Mouse (Mus musculus) hindbrain, postnatal 0 days (tissue): Measurements from ENCODE around the gene Ap3m1. TPM values are rescaled to one million over a fixed set of nuclear protein-coding genes. Genes with fewer than 3 reads are reported as not detected.

Source experiments
- ATAC-seq: fragments of 200-750 bp; cut with Nextera tagmentation; 2 replicates; pipeline ENCODE4 v1.8.0; 2017; ENCODE audit warnings: mild to moderate bottlenecking, moderate TSS enrichment, moderate library complexity
- DNase-seq: peaks from one replicate; pipeline ENCODE4 v3.0.0-alpha.2; 2015; ENCODE audit warnings: low spot score
- H3K27ac ChIP-seq: fragments of 300-500 bp; sonication (generic); 2 replicates; pipeline ENCODE4 v1.5.1; 2014; ENCODE audit warnings: mild to moderate bottlenecking
- H3K27me3 ChIP-seq: fragments of 300-500 bp; sonication (generic); 2 replicates; pipeline ENCODE4 v1.6.1; 2014; ENCODE audit warnings: low read length, mixed read lengths; ENCODE audit not compliant: insufficient read depth
- H3K36me3 ChIP-seq: fragments of 300-500 bp; sonication (generic); 2 replicates; pipeline ENCODE4 v1.6.1; 2014; ENCODE audit warnings: low read length, mixed read lengths; ENCODE audit not compliant: insufficient read depth
- H3K4me1 ChIP-seq: fragments of 300-500 bp; sonication (generic); 2 replicates; pipeline ENCODE4 v1.6.1; 2014; ENCODE audit warnings: antibody characterized with exemption, low read length, mixed read lengths; ENCODE audit not compliant: insufficient read depth
- H3K4me2 ChIP-seq: fragments of 300-500 bp; sonication (generic); 2 replicates; pipeline ENCODE4 v1.6.1; 2014; ENCODE audit warnings: low read depth, mild to moderate bottlenecking, low read length, moderate library complexity, mixed read lengths
- H3K4me3 ChIP-seq: fragments of 300-500 bp; sonication (generic); 2 replicates; pipeline ENCODE4 v1.5.1; 2014; ENCODE audit warnings: low read length
- H3K9ac ChIP-seq: fragments of 300-500 bp; sonication (generic); replicated peaks from 2 replicates; pipeline ENCODE4 v1.6.1; 2014; ENCODE audit warnings: mild to moderate bottlenecking, low read length, moderate library complexity, mixed read lengths
- H3K9me3 ChIP-seq: fragments of 300-500 bp; sonication (generic); 2 replicates; pipeline ENCODE4 v1.6.1; 2016; ENCODE audit warnings: low read length, mixed read lengths
- CTCF ChIP-seq: IDR thresholded peaks from 2 replicates; pipeline ENCODE4 v1.5.1; 2016; ENCODE audit warnings: antibody characterized with exemption, control low read depth, low read depth
- WGBS: fragments of 180-500 bp; shearing (Covaris S2); extraction: QIAGEN DNeasy Blood & Tissue Kit; methylation state at CpG from one replicate; pipeline ENCODE4 v1.1.7; 2014; 5-methylcytosine and 5-hydroxymethylcytosine counted together
- polyA plus RNA-seq: library from polyadenylated mRNA; unstranded; fragments of >200 nt; fragmentation: Nextera tagmentation; extraction: Ambion mirVana; gene quantifications from 2 replicates; pipeline ENCODE4 v1.2.1, GENCODE M21; 2015
- total RNA-seq: library from RNA; depleted of rRNA; stranded (reverse); fragments of >200 nt; gene quantifications from 2 replicates; pipeline ENCODE4 v1.2.3, GENCODE M21; 2014

Gene Ap3m1
- total and polyA plus RNA-seq, 2 experiments from 2014 or later = 55.2 to 58.2 TPM

GRCm38 (mm10) chr14:21090930-21091486 is 38.7 kb upstream of the Ap3m1 start:
- ATAC-seq = no peak
- H3K9ac ChIP-seq = no peak overlapping the region
- H3K4me1 ChIP-seq = no peaks in the 10 kb centered on the region
- no peak overlapping the region for H3K27ac ChIP-seq
- H3K36me3 ChIP-seq = no peaks in the 10 kb centered on the region
- WGBS = 92% methylated on average over 3 of the region's 3 CpGs
- no peaks in the 10 kb centered on the region for H3K27me3 ChIP-seq
- no peak overlapping the region for H3K4me2 ChIP-seq
- H3K4me3 ChIP-seq = no peak overlapping the region
- DNase-seq = no peak
- no peak for TF ChIP-seq CTCF
- H3K9me3 ChIP-seq = no peaks in the 10 kb centered on the region

- ATAC-seq (no peak), DNase-seq (no peak)
- Histone ChIP-seq H3K36me3 (no peaks in the 10 kb centered on the region), H3K9ac (no peak overlapping the region), H3K27ac (no peak overlapping the region), H3K4me1 (no peaks in the 10 kb centered on the region), H3K4me2 (no peak overlapping the region), H3K9me3 (no peaks in the 10 kb centered on the region), H3K4me3 (no peak overlapping the region), H3K27me3 (no peaks in the 10 kb centered on the region)
- WGBS = 77% methylated on average over 3 of the region's 3 CpGs
- no peak for TF ChIP-seq CTCF
These were observed 38.1 kb upstream of the Ap3m1 start for GRCm38 (mm10) chr14:21090400-21090799.

- Histone ChIP-seq H3K4me2 (no peak overlapping the region), H3K9ac (no peak overlapping the region), H3K27me3 (no peaks in the 10 kb centered on the region), H3K36me3 (no peaks in the 10 kb centered on the region), H3K9me3 (no peaks in the 10 kb centered on the region), H3K4me1 (no peaks in the 10 kb centered on the region), H3K27ac (no peak overlapping the region), H3K4me3 (no peak overlapping the region)
- ATAC-seq (no peak), DNase-seq (no peak)
- 60% methylated on average over 3 of the region's 3 CpGs for WGBS
- no peak for TF ChIP-seq CTCF
These were observed 36.4 kb upstream of the Ap3m1 start for GRCm38 (mm10) chr14:21088731-21089130.

- ATAC-seq = no peak
- H3K4me2 ChIP-seq = no peak overlapping the region
- H3K4me1 ChIP-seq = no peaks in the 10 kb centered on the region
- H3K9me3 ChIP-seq = no peaks in the 10 kb centered on the region
- WGBS = 73% methylated on average over 4 of the region's 4 CpGs
- H3K27ac ChIP-seq = 0 out of 2 replicates have a peak overlapping the region, but pooled peaks have one; percentile 9
- TF ChIP-seq CTCF = no peak
- no peak overlapping the region for H3K9ac ChIP-seq
- no peak overlapping the region for H3K4me3 ChIP-seq
- H3K36me3 ChIP-seq = no peaks in the 10 kb centered on the region
- H3K27me3 ChIP-seq = no peaks in the 10 kb centered on the region
- no peak for DNase-seq
These were observed 35.2 kb upstream of the Ap3m1 start for GRCm38 (mm10) chr14:21087390-21088060.

- Histone ChIP-seq H3K4me3 (no peak overlapping the region), H3K4me1 (no peaks in the 10 kb centered on the region), H3K9me3 (no peaks in the 10 kb centered on the region), H3K4me2 (no peak overlapping the region), H3K27me3 (no peaks in the 10 kb centered on the region), H3K9ac (no peak overlapping the region), H3K27ac (0 out of 2 replicates have a peak overlapping the region, but pooled peaks have one; percentile 9), H3K36me3 (no peaks in the 10 kb centered on the region)
- DNase-seq (no peak), ATAC-seq (no peak)
- no peak for TF ChIP-seq CTCF
- 65% methylated on average over 7 of the region's 7 CpGs for WGBS
These were observed 34.6 kb upstream of the Ap3m1 start for GRCm38 (mm10) chr14:21086827-21087351.

- no peaks in the 10 kb centered on the region for H3K27me3 ChIP-seq
- H3K4me1 ChIP-seq = no peaks in the 10 kb centered on the region
- no peak overlapping the region for H3K4me3 ChIP-seq
- H3K27ac ChIP-seq = no peak overlapping the region
- no peaks in the 10 kb centered on the region for H3K36me3 ChIP-seq
- 40% methylated on average over 2 of the region's 2 CpGs for WGBS
- no peaks in the 10 kb centered on the region for H3K9me3 ChIP-seq
- no peak overlapping the region for H3K4me2 ChIP-seq
- H3K9ac ChIP-seq = no peak overlapping the region
- no peak for TF ChIP-seq CTCF
- no peak for DNase-seq
- no peak for ATAC-seq
These were observed 33.8 kb upstream of the Ap3m1 start for GRCm38 (mm10) chr14:21086106-21086505.

GRCm38 (mm10) chr14:21085666-21086065 is 33.4 kb upstream of the Ap3m1 start:
- no peak for TF ChIP-seq CTCF
- Histone ChIP-seq H3K27me3 (no peaks in the 10 kb centered on the region), H3K4me2 (no peak overlapping the region), H3K4me3 (no peak overlapping the region), H3K9ac (no peak overlapping the region), H3K4me1 (no peaks in the 10 kb centered on the region), H3K36me3 (no peaks in the 10 kb centered on the region), H3K27ac (no peak overlapping the region), H3K9me3 (no peaks in the 10 kb centered on the region)
- DNase-seq (no peak), ATAC-seq (no peak)
- WGBS = 84% methylated on average over 5 of the region's 5 CpGs
